Mouse (Mus musculus) kidney, embryonic 16.5 days (tissue): ENCODE results near the gene Cacng3. TPM values are rescaled to one million over a fixed set of nuclear protein-coding genes. Genes with fewer than 3 reads are reported as not detected.

Experiments used
- ATAC-seq: fragments of 200-750 bp; cut with Nextera tagmentation; 2 replicates; pipeline ENCODE4 v1.8.0; 2017; ENCODE audit warnings: moderate TSS enrichment; ENCODE audit not compliant: low FRiP score, low TSS enrichment
- H3K27ac ChIP-seq: fragments of 300-500 bp; sonication (generic); 2 replicates; pipeline ENCODE4 v1.5.1; 2014; ENCODE audit warnings: low read length
- H3K27me3 ChIP-seq: fragments of 300-500 bp; sonication (generic); 2 replicates; pipeline ENCODE4 v1.6.1; 2014; ENCODE audit warnings: low read length, control low read depth, mixed read lengths; ENCODE audit not compliant: insufficient read depth
- H3K36me3 ChIP-seq: fragments of 300-500 bp; sonication (generic); 2 replicates; pipeline ENCODE4 v1.6.1; 2014; ENCODE audit warnings: low read length, control low read depth, mixed read lengths; ENCODE audit not compliant: insufficient read depth
- H3K4me1 ChIP-seq: fragments of 300-500 bp; sonication (generic); 2 replicates; pipeline ENCODE4 v1.6.1; 2014; ENCODE audit warnings: low read length, control low read depth, mixed read lengths; ENCODE audit not compliant: insufficient read depth
- H3K4me2 ChIP-seq: fragments of 300-500 bp; sonication (generic); replicated peaks from 2 replicates; pipeline ENCODE4 v1.6.1; 2014; ENCODE audit warnings: low read depth, low read length
- H3K4me3 ChIP-seq: fragments of 300-500 bp; sonication (generic); 2 replicates; pipeline ENCODE4 v1.5.1; 2014; ENCODE audit warnings: mild to moderate bottlenecking, low read length
- H3K9ac ChIP-seq: fragments of 300-500 bp; sonication (generic); replicated peaks from 2 replicates; pipeline ENCODE4 v1.6.1; 2014; ENCODE audit warnings: low read length
- H3K9me3 ChIP-seq: fragments of 300-500 bp; sonication (generic); 2 replicates; pipeline ENCODE4 v1.6.1; 2016; ENCODE audit warnings: low read length, control low read depth
- WGBS: fragments of 180-500 bp; shearing (Covaris S2); extraction: QIAGEN DNeasy Blood & Tissue Kit; methylation state at CpG from one replicate; pipeline ENCODE4 v1.1.7; 2014; 5-methylcytosine and 5-hydroxymethylcytosine counted together
- polyA plus RNA-seq: library from polyadenylated mRNA; unstranded; fragments of >200 nt; fragmentation: Nextera tagmentation; extraction: Ambion mirVana; gene quantifications from 2 replicates; pipeline ENCODE4 v1.2.1, GENCODE M21; 2015

Cacng3 gene
- polyA plus RNA-seq, 1 experiment from 2014 or later: 0.35 TPM

- Histone ChIP-seq H3K4me1 (peaks cover 3% of the 10 kb centered on the region; the same call in 1 of the 2 replicates), H3K4me2 (no peak overlapping the region), H3K9ac (no peak overlapping the region), H3K27ac (no peak overlapping the region), H3K27me3 (no peaks in the 10 kb centered on the region), H3K36me3 (no peaks in the 10 kb centered on the region), H3K9me3 (no peaks in the 10 kb centered on the region; the same call in 1 of the 2 replicates), H3K4me3 (no peak overlapping the region)
- no peak for ATAC-seq
- WGBS: 48% methylated on average over 2 of the region's 2 CpGs
Measured at GRCm38 (mm10) chr7:122800821-122801220, 130.5 kb downstream of the Cacng3 start.

GRCm38 (mm10) chr7:122803839-122804496, 133.7 kb downstream of the Cacng3 start:
- H3K4me1 ChIP-seq: peaks cover 3% of the 10 kb centered on the region; the same call in 1 of the 2 replicates
- no peak overlapping the region for H3K4me3 ChIP-seq
- no peak overlapping the region for H3K4me2 ChIP-seq
- 33% methylated on average over 9 of the region's 9 CpGs for WGBS
- no peaks in the 10 kb centered on the region for H3K36me3 ChIP-seq
- H3K27me3 ChIP-seq: no peaks in the 10 kb centered on the region
- H3K9me3 ChIP-seq: no peaks in the 10 kb centered on the region
- no peak overlapping the region for H3K9ac ChIP-seq
- ATAC-seq: peak; percentile 76
- H3K27ac ChIP-seq: 0 out of 2 replicates have a peak overlapping the region, but pooled peaks have one; percentile 17

GRCm38 (mm10) chr7:122806531-122806930, 136.2 kb downstream of the Cacng3 start:
- Histone ChIP-seq H3K9me3 (no peaks in the 10 kb centered on the region), H3K27ac (no peak overlapping the region), H3K4me2 (no peak overlapping the region), H3K27me3 (no peaks in the 10 kb centered on the region), H3K9ac (no peak overlapping the region), H3K36me3 (no peaks in the 10 kb centered on the region), H3K4me3 (no peak overlapping the region), H3K4me1 (peaks cover 3% of the 10 kb centered on the region; the same call in 1 of the 2 replicates)
- ATAC-seq: no peak
- 54% methylated on average over 4 of the region's 5 CpGs for WGBS

- no peak overlapping the region for H3K4me3 ChIP-seq
Measured at GRCm38 (mm10) chr7:122813724-122814123, 143.4 kb downstream of the Cacng3 start.

GRCm38 (mm10) chr7:122817565-122817964, 147.3 kb downstream of the Cacng3 start:
- Histone ChIP-seq H3K27ac (no peak overlapping the region), H3K36me3 (no peaks in the 10 kb centered on the region), H3K4me2 (no peak overlapping the region), H3K4me1 (no peaks in the 10 kb centered on the region), H3K27me3 (no peaks in the 10 kb centered on the region), H3K4me3 (no peak overlapping the region), H3K9ac (no peak overlapping the region), H3K9me3 (no peaks in the 10 kb centered on the region)
- WGBS: 89% methylated on average over 7 of the region's 7 CpGs
- ATAC-seq: no peak

More at GRCm38 (mm10) chr7:122813724-122814123, 143.4 kb downstream of the Cacng3 start:
- no peaks in the 10 kb centered on the region for H3K27me3 ChIP-seq
- H3K36me3 ChIP-seq: no peaks in the 10 kb centered on the region
- H3K4me2 ChIP-seq: no peak overlapping the region
- H3K4me1 ChIP-seq: no peaks in the 10 kb centered on the region
- ATAC-seq: no peak
- no peak overlapping the region for H3K9ac ChIP-seq
- WGBS: 48% methylated on average over 1 of the region's 1 CpGs
- no peak overlapping the region for H3K27ac ChIP-seq
- H3K9me3 ChIP-seq: no peaks in the 10 kb centered on the region
